Mouse (Mus musculus): Measurements from ENCODE around the gene Fitm2. TPM values are rescaled to one million over a fixed set of nuclear protein-coding genes. Genes with fewer than 3 reads are reported as not detected.
A peak's percentile ranks its signal among the peaks of the same experiment; 100 is the strongest.

Fitm2 gene
- polyA plus RNA-seq, 1 experiment: 9.8 TPM

DNA sequence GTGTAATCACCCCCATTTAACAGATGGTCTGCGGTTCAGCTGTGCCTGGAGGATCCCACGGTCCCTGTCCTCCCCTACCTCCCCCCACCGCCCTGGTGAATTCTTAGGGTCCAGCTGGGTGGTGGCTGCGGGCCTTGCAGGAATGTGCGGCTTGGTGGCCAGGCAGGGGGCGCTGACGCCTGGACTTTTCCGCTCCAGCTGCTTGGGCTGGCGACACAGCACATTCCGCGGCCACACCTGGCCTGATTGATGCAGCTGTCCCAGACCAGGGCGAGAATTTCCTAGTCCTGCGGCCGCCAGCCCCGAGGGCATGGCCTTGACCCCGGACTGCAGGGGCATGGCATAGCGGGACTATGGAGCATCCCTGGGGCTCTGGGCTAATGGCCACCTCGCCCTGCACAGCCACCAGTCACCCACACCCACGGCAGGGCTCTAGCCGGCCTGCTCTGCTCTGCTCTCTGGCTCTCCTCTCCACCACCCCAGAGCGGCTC is 9.2 kb upstream of the Fitm2 start:
- DNase-seq (ENCODE audit: low read depth): peak; percentile 24

DNA sequence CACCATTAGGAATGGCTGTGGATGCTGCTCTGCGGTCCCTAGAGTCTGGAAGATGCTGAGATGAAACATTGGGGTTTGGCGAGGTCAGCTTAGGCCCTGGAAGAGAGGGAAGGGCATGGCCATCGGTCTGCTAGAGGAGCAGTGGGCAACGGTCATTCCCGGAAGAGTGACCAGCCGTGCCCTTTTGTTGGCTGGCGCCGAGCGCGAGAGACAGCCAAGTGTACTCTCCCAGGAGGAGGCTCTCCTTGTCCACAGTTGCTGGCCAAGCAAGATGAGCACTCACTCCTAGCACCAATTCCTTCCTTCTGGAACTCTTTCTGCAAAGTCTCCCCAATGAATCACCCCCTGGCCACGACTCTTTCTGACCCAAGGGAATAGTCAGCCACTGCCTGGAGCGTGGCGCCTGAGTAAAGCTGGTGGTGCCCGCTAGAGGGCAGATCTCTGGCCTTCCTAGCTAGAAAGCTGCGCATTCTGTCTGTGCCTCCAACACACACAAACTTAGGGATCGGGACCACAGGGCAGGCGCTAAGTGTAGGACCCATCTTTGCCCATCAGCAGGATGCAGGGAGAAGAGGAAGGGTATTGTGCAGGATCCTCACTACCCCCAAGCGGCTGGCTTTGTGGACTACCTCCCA is 7.9 kb upstream of the Fitm2 start:
- TF ChIP-seq POLR2A (IDR thresholded peaks at IDR 0.05; ENCODE audit: borderline replicate concordance, extremely low read depth, insufficient read depth, insufficient read length, poor library complexity, severe bottlenecking) (no peak), CTCF (IDR thresholded peaks at IDR 0.05; ENCODE audit: borderline replicate concordance, extremely low read depth, insufficient read depth, insufficient read length) (peak; percentile 48; the same call in 1 of the 2 replicates)
- DNase-seq (ENCODE audit: low read depth): no peak

More for the DNA sequence above, 9.2 kb upstream of the Fitm2 start:
- TF ChIP-seq POLR2A (IDR thresholded peaks at IDR 0.05; ENCODE audit: borderline replicate concordance, extremely low read depth, insufficient read depth, insufficient read length, poor library complexity, severe bottlenecking) (no peak), CTCF (IDR thresholded peaks at IDR 0.05; ENCODE audit: borderline replicate concordance, extremely low read depth, insufficient read depth, insufficient read length) (peak; percentile 18; the same call in 1 of the 2 replicates)

DNA sequence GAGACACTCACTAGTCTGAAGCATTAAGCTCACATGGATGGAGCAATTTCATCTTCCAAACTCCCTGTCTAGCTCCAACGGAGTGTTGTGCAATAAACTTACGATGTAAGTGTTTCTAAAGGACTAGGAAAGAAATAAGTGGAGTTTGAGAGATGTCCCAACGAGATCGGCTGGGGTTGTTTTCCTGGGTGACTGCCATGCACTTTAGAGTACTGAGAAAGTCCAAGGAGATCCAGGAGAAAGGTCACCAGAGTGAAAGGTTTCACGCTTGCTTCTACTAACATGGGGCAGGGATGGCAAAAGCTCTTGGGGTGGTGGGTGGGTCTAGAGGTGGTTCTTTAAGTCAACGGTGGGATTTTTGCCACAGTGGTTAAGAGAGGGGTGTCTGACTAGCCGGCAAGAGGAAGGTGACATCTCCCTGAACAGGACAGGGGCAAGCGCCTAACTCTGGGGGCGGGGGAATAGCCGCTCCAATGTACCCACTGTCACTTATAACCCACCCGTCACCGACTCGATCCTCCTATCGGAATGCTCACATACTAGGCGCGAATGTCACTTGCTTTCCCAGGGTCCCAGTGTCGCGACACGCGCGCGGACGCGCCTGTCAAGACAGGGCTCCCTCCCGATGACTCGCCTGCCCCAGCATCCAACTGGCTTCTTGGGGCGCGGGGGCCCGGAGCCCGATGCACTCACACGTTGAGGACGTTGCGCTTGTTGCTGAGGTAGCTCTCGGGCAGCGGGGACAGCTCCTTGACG is 541 bp downstream of the Fitm2 start:
- TF ChIP-seq CTCF (IDR thresholded peaks at IDR 0.05; ENCODE audit: borderline replicate concordance, extremely low read depth, insufficient read depth, insufficient read length): no peak
- no peak for TF ChIP-seq POLR2A (IDR thresholded peaks at IDR 0.05; ENCODE audit: borderline replicate concordance, extremely low read depth, insufficient read depth, insufficient read length, poor library complexity, severe bottlenecking)
- no peak for DNase-seq (ENCODE audit: low read depth)

DNA sequence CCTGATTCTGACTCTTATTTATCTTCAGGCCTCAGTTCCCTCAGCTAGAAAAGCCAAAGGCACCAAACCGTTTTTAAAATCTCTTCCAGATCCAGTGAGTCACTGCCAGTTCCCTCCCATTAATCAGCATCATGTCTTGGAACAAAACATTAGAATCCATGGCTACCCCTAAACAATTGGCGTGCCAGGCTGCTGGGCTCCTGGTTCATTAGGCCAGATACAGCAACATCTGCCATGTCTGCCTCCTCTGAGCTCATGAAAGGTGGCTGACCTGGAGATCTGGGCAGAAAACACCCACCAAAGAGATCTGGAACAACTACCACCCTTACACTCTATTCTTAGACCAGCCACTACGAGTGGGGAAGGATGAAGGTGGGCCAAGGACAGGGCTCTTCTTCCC is 1.3 kb downstream of the Fitm2 start:
- peak; percentile 20 for DNase-seq (ENCODE audit: low read depth)
- no peak for TF ChIP-seq POLR2A (IDR thresholded peaks at IDR 0.05; ENCODE audit: borderline replicate concordance, extremely low read depth, insufficient read depth, insufficient read length, poor library complexity, severe bottlenecking)
- no peak for TF ChIP-seq CTCF (IDR thresholded peaks at IDR 0.05; ENCODE audit: borderline replicate concordance, extremely low read depth, insufficient read depth, insufficient read length)

DNA sequence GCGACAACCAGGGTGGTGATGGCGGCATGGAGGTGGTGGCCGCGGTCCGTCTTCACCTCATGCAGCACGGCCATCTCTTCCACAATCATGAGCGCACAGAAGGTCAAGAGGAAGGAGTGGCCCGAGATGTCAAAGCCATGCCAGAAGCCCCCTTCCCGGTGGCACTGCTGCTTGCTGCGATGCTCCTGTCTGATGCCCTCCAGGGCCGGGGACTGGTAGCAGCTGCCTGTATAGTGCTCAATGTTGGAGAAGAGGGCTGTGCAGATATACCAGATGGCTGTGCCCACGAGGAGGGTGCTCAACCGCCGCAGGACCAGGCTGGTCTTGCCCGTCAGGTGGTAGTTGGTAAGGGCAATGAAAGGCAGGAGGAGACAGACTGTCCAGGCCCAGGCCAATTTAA is 2.7 kb downstream of the Fitm2 start:
- no peak for TF ChIP-seq CTCF (IDR thresholded peaks at IDR 0.05; ENCODE audit: borderline replicate concordance, extremely low read depth, insufficient read depth, insufficient read length)
- no peak for TF ChIP-seq POLR2A (IDR thresholded peaks at IDR 0.05; ENCODE audit: borderline replicate concordance, extremely low read depth, insufficient read depth, insufficient read length, poor library complexity, severe bottlenecking)
- no peak for DNase-seq (ENCODE audit: low read depth)

DNA sequence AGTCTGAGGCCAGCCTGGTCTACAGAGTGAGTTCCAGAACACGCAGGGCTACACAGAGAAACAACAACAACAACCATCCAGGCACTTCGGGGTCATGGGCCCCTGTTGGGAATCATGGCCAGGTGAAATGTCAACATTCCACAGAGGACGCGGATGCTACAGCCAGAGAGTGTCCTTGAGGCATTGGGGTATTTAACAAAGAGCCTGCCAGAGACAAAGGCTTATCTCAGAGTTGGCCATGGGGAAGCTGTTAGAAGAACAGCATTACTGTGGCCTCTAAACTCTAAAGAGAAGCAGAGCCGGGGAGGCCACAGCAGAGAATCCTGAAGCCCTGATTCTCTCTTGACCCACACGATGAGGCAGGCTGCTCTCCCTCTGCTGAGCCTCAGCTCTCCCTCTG is 3.6 kb downstream of the Fitm2 start:
- DNase-seq (ENCODE audit: low read depth): no peak
- no peak for TF ChIP-seq CTCF (IDR thresholded peaks at IDR 0.05; ENCODE audit: borderline replicate concordance, extremely low read depth, insufficient read depth, insufficient read length)
- no peak for TF ChIP-seq POLR2A (IDR thresholded peaks at IDR 0.05; ENCODE audit: borderline replicate concordance, extremely low read depth, insufficient read depth, insufficient read length, poor library complexity, severe bottlenecking)

DNA sequence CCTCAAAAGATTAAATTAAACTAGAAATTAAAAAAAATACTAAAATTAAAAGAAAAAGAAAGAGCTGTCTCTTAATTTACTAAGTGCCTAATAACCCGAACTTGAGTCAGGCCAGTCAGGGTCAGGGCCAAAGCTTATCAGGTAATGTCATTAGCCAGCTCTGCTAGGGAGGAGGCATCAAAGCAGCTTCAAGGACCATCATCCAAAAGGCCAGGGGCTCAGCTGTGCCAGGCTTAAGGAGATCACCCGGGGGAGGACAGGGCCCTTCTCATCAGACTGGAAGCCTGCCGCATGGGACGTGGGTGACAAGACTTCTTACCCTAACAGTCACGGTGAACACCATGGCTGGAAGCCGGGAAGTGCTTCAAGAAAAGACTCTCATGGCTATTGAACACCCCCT is 4.8 kb downstream of the Fitm2 start:
- TF ChIP-seq CTCF (IDR thresholded peaks at IDR 0.05; ENCODE audit: borderline replicate concordance, extremely low read depth, insufficient read depth, insufficient read length) (no peak), POLR2A (IDR thresholded peaks at IDR 0.05; ENCODE audit: borderline replicate concordance, extremely low read depth, insufficient read depth, insufficient read length, poor library complexity, severe bottlenecking) (no peak)
- DNase-seq (ENCODE audit: low read depth): no peak

DNA sequence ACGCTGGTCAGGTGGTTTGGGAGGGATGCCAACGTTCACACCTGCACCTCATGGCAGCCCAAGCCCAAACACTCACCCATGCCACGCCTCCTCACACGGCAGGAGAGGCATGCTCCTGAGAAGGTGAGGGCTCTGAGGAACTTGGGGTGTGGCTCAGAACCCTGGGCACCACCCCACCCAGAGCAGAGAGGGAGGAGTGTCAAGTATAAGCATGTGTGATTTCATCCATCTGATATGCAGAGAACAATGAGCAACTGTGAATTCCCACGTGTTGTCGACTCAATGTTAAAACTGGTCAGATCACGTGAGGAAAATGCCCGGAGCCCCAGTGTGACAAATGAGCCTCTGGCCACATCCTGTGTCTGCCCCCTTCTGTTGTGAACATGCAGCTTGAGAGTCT is 5.7 kb downstream of the Fitm2 start:
- no peak for DNase-seq (ENCODE audit: low read depth)

DNA sequence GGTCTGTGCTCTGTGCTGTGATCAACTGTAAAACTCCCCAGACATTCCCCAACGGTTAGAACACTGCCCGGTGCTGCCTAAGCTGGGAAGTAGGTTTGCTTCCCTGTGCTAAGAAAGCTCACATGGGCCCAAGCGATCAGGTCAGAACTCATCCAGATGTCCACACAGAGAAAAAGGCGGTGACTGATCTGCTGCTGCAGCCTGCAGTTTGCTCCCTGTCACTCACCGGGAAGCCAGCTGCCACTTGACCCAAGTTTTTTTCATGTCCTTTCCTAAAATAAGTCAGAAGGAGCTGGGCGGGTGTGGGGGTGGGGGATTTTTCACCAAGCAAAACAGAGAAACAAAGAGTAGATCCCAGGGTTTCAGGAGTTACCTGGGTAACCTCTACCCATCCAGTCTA is 7.9 kb downstream of the Fitm2 start:
- TF ChIP-seq CTCF (IDR thresholded peaks at IDR 0.05; ENCODE audit: borderline replicate concordance, extremely low read depth, insufficient read depth, insufficient read length) (no peak), POLR2A (IDR thresholded peaks at IDR 0.05; ENCODE audit: borderline replicate concordance, extremely low read depth, insufficient read depth, insufficient read length, poor library complexity, severe bottlenecking) (no peak)
- DNase-seq (ENCODE audit: low read depth): no peak

More for the DNA sequence above, 5.7 kb downstream of the Fitm2 start:
- no peak for TF ChIP-seq CTCF (IDR thresholded peaks at IDR 0.05; ENCODE audit: borderline replicate concordance, extremely low read depth, insufficient read depth, insufficient read length)
- no peak for TF ChIP-seq POLR2A (IDR thresholded peaks at IDR 0.05; ENCODE audit: borderline replicate concordance, extremely low read depth, insufficient read depth, insufficient read length, poor library complexity, severe bottlenecking)

DNA sequence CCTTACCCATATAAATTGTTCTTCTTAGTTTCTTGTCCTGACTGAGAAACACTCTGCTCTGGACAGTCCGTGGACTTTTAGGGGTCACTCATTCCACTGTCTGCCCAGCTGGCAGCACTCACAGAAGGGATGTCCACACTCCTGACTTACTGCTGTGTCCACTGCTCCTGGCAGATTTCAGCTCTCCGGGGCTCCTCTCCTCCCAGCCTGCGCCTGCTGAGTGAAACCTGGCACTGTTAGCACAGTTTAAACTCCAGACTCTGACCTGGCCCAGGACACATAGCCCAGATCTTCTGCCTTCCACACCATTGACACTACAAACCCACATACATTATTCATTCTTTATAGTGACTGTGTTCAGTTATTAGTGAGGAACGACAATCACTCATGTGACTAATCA is 8.4 kb downstream of the Fitm2 start:
- no peak for TF ChIP-seq POLR2A (IDR thresholded peaks at IDR 0.05; ENCODE audit: borderline replicate concordance, extremely low read depth, insufficient read depth, insufficient read length, poor library complexity, severe bottlenecking)
- no peak for TF ChIP-seq CTCF (IDR thresholded peaks at IDR 0.05; ENCODE audit: borderline replicate concordance, extremely low read depth, insufficient read depth, insufficient read length)
- DNase-seq (ENCODE audit: low read depth): no peak

DNA sequence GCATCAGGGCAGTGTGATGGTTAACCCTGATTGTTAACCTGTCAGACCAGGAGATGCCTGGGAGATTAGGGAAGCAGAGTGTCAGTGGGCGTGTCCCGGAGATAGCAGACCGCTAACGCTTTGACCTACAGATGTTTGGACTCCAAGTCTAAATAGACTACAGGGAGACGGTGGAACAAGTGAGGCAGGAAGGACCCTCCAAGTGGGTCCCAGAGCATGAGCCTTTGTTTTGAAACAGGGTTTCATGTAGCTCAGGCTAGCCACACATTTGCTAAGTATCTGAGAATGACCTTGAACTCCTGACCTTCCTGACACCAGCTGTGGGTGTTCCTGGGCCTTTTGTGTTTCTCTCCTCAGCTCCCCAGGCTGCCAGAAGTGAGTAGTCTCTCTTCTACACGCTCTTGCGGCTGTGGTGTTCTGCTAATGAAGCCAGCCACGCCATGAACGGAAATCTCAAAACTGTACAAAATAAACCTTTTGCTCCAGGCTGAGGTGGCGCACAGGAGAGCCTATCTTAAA is 9.1 kb downstream of the Fitm2 start:
- no peak for TF ChIP-seq CTCF (IDR thresholded peaks at IDR 0.05; ENCODE audit: borderline replicate concordance, extremely low read depth, insufficient read depth, insufficient read length)
- TF ChIP-seq POLR2A (IDR thresholded peaks at IDR 0.05; ENCODE audit: borderline replicate concordance, extremely low read depth, insufficient read depth, insufficient read length, poor library complexity, severe bottlenecking): no peak

More for the DNA sequence above, 9.1 kb downstream of the Fitm2 start:
- no peak for DNase-seq (ENCODE audit: low read depth)

Data from brain, embryonic 14.5 days (tissue).